Mouse (Mus musculus) forelimb bud, embryonic 11.5 days (tissue): ENCODE data around the gene Adgrl2.

Experiments used
- DNase-seq: peaks from one replicate; pipeline ENCODE4 v3.0.0-alpha.2; 2012; ENCODE audit warnings: low read depth, low spot score

Adgrl2 gene

DNA sequence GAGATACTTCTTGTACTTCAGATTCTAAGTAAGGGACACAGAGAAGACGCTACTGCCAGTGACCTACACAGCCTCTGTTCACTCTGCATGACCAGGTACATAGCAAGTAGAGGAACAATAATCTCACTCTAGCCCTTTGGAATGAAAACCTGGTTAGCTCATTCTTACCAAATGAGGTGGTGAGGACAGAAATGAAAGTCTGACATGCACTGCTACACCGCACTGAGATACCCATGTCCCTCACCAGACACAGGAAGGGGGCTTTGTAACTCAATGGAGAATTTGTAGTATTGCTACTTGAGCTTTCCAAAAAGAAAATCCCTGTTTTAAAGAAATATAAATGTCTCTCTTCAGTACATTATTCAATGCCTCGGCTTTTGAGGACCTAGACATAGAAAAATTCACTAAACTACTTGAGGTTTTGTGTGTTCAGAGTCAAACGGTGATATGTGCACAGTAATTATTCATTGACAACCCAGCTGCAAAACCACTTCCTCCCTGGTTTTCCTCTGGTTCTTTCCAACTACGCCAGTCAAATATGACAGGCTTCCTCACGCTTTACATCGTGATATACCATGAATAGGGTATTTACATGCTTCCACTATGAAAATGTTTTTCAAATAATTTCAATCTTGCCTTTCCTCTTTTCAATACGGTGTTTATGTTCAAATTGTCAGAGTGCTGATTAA, 104.2 kb downstream of the Adgrl2 start:
- no peak for DNase-seq

DNA sequence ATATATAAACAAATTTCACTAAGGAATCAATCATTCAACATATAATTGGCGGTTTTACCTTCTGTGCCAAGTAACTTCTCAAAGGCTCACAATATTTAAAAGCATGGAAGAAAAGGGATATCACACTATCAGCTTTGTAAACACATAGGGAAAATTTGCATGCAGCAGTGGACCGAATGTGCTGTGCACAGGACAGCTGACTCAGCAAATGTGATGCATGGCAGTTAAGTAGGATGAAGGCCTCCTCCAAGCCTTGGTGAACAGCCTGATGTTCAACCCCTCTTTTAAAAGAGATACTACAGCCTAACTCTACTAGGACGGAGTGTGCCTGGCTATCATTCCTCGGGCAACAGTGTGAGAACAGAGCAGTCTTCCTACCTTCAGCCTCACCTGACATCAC, 105.2 kb downstream of the Adgrl2 start:
- no peak for DNase-seq

DNA sequence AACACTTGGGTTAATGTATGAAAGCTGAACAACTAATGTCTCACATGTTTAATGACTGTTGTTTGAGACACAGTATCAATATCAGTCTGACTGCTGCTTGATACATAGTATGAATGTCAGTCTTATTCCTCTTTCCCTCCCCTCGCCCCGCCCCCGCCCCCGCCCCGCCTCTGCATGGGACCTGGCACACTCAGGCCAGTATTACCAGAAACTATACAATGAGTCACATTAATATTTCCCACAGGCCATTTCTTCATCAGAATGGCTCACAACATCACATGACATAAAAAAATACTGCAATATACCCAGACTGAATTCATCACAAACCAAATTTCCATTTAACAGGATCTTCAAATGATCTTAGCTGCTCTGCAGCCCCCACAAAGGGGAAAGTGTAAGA, 108.9 kb downstream of the Adgrl2 start:
- DNase-seq, result no peak

DNA sequence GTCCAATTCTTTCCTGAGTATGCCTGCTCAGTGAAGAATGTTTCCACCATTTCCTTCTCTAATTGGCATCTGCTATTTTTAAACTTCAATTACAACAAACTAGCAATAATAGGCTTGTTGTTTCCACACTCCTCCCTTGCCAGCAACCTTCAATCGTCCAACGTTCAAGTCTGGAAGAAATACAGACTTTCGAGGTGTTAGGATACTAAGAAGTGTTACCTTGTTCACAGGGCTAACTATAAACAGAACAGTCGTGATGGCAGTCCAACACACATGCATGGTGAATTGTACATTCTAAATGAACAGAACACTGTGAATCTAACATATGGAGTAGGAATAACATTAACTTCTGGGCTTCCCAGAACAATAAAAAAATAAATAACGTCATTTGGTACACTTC, 117.8 kb downstream of the Adgrl2 start:
- DNase-seq, result no peak

DNA sequence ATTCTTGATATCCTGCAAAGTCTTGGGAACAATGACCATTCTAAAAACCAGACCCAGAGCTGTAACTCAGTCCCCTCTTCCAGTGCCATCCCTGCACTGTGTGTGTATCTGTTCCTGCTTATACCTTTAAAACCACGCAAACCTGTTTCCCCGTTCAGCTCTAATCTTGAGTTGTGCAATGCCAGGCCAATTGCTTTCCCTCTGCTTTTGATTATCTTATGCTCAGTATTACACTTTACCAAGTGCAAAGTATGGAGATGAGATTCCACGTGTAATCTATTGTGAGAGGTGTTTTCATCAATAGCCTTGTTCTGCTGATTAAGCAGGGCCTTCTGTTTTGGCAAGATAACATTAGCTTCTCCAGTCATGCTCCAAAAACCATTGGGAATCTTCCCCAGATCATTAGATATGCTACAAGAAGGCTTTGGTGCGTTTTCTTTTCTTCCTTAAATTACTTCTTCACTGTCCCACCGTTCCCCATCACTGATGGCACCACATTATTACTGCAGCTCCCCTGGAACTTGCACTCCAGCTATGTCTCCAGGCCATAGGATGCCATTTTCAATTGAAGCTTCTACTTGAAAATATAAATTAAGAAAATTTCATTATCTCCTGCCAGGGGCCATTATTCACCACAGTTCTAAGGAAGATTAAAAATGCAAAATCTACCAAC, 118.4 kb downstream of the Adgrl2 start:
- no peak for DNase-seq

DNA sequence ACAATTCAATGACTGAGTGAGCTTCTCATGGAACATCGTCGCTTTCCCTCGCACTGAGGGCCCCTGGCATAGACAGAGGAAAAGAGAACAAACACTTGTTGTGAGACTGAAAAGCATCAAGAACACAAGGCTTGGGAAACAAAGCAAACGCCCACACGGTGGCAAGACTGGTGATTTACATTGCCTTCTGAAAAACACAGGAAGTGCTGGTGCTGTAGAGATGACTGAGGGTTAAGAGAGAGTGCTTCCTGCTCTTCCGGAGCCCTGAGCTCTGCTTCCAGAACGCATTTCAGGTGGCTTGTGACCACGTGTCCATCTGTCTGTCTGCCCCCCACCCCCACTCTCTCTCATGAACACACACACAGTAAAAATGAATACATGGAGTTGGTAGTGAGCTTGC, 122.7 kb downstream of the Adgrl2 start:
- DNase-seq, result no peak

DNA sequence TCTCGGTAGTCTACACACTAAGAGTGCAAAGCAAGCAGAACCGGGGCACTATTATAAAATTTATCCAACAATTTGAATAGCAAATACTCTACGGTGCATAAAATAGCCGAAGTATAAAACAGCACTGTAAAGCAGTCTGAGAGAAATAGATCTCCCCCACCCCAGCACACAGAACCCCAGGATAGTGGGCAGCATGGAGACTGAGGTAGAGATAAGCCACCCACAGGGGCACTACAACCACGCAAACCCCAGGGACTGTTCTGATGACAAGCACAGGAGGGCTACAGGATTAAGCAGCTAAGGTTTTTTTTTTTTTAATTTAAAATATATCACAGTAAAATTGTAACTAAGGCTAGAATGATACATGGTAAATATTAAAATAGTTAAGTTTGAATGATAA, 123.7 kb downstream of the Adgrl2 start:
- no peak for DNase-seq

DNA sequence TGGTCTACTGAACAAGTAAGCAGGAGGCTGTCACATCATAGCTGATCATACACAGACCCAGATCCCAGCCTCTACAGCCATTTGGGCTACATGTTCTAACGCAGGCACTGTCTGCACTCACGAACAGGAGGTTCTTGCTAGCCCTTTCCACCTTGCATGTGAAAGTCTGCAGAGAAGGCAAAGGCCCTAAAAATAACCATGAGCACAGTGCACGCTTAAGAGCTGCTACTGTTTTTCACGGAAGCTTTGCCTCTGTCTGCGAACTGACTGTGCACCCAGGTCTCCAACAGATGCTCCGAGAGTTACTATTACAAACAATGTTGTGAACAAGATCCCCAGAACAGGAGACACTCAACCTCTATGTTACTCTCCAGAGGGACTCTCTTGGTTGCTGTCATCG, 124.3 kb downstream of the Adgrl2 start:
- no peak for DNase-seq

DNA sequence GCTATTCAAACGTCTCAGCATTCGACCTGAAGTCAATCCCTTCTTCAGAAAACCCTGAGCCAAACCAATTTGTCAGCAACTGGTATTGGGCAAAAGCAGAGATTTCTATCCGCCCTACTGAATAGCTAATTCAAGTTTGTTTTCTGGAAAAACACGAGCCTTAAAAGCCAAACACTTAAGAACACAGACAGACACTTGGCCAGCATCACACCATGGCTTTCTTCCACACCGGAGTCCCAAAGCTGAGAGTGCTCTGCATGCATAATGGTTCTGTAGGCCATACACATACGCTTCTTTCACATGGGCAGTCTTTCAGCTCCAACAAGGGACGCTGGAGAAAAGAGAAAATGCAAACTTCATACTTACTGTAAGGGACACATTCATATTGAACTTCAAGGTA, 125.1 kb downstream of the Adgrl2 start:
- DNase-seq, result no peak

DNA sequence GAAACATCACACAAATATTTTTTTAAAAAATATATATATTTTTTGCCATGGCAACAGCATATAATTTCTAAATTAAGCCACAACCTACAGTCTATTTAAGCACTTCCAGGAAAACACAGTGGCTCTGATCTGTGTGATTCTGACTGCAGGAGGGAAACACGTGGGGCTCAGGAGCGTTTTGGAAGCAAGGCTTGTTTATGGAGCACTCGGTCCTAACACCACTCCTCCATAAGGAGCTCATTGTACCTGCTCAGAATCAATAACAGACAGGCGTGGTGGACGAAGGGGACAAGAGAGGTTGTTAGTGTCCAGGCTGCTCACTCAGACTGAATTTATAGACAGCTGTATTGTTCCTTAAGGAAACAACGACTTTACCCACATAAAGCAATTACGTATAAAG, 128.5 kb downstream of the Adgrl2 start:
- DNase-seq, result no peak

DNA sequence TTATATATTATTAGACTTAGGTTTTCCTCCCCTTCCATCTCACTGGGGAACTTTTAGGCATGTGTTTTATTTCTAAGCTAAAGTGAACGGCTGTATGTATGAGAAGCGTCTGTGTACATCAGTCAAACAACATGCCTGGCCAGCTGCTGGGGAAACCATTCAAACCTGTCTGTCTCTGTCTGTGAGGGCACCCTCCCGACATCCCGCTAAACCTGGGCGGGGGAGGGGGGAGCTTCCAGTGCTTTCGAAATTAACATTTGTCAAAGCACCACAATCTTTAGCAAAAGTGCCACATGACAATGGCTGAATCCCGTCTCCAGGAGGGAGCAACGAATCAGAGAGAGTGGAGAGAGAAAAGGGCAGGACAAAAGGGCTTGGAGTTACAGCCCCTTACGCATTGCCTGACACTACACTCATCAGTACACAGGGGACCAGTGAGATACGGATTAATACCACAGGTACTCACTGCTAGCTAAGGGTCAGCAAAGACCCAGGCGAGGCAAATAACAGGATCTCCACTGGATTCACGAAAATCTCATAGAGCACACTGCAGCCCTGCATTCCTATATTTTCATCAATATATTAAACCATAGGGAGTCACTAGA, 135.9 kb downstream of the Adgrl2 start:
- DNase-seq, result no peak

DNA sequence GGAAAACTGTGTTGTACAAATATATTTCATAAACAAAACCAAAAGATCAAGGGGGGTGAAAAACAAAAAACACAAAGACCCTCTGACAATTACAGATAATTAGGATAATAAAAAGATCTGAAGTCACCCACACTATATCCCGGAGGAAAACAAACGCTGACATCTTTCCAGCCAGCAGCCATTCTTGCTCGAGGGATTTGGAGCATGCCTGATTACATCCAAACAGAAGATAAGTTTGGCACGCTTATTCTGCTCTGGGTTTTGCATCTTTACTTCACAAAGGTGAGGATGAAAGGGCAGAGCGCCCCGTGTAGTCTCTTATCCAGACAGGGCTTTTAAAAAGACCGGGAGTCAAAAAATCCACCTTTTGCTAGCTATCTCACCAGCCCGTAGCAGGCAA, 137.0 kb downstream of the Adgrl2 start:
- DNase-seq, result no peak

DNA sequence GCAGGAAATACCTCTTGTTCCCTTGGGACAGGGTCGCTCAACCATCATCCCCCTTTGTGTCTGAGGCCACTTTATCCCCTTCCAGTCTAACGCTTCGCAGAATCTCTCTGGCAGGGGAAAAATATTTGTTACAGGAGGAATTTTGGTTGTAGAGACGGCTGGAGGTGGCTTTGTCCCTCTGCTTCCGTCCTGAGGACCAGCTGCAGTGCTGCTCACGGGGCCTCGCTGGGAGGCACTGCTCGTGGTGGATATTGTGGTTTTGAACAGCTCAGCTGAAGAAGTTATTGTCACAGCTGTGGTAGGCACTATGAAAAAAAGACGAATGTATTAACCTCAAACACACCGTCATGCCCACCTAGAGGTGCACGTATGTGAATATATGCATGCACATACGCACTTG, 137.8 kb downstream of the Adgrl2 start:
- DNase-seq, result no peak

DNA sequence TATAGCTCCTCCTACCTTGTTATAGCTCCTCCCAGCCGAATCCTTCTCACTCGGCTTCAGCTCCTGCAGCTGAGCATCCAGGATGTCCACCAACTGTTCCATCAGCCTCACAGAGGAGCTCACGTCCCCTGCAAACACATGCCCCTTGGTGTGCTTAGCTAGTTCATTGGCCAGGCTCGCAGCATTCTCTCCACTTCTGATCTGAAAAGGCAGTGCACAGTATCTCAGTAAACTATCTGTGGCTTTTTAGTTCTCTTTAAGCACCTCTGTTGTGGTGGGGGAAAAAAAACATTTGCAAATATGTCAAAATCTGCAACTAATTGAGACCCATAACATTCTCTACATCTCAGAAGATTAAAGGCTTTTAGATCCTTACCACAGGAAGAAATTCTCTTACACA, 139.5 kb downstream of the Adgrl2 start:
- no peak for DNase-seq

DNA sequence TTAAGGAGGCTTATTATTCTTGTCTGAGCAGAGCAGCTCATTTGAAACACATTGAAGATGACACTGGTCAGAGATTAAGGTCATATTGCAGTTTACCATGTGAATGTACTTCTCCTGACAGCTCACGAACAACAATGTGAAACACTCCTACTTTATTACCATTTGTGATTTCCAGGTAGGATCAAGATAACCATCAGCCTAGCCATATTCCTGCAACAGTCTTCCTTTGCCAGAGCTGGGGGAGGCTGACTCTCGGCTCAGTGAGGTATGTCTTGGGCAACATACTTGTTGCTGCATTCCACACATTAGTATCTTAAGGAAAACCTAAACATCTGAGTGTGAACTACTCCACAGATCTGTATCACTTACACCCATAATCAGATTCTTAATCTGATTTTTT, 142.0 kb downstream of the Adgrl2 start:
- no peak for DNase-seq

DNA sequence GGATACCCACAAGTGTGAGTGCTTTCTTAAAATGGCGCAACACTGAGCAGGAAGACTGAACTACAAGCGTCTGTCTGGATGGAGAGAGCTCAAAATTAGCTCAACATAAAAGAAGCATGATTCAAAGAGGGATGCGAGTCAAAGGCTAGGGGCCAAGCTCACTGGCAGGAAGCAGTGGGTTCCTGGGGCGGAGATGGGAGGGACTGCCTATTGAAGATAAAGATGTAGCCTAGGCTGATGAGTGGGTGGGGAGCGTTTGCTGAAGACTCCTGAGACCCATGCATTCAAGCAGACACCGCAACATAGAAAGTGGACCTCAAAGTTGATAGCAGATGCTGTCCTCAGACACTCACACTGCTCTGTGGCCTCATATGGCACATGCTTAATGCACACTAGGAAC, 146.2 kb downstream of the Adgrl2 start:
- DNase-seq, result no peak

DNA sequence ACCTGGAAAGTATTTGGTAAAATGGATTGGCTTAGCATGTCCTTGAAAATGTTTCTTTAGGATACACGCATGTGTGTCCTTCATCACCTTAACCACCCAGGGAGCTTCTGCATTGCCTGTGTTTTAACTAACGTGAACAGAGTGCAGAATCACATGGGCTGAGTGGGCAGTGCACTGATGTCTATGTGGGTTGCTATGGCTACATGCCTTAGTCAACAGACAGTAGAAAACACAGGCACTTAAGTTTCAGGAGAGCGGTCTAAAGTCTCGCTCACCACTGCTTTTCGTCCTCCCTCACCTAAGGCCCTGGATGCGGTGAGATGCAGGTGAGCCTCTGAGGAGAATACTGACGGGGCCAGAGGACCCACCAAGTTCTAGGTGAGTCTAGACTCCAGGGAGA, 147.8 kb downstream of the Adgrl2 start:
- DNase-seq, result no peak

DNA sequence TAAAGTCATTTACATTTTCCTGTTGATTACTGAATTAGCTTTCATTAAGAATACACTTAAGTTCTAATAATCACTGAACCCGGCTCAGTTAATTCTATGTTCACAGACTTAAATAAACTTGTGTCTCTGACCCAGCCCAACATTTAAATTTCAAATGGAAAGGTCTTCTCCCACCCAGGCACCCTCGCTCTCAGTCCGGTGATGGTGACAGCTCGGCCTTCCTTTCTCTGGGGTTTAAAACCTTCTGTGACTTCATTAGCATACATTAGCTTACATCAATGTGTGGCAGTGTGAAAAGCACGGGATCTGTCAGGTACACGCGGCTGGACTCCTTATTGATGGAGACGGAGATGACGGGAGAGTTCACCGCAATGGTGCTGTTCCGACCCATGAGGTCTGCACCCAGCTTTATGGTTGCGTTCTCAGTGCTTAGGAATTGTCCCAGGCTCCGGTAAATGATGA, 151.5 kb downstream of the Adgrl2 start:
- no peak for DNase-seq

DNA sequence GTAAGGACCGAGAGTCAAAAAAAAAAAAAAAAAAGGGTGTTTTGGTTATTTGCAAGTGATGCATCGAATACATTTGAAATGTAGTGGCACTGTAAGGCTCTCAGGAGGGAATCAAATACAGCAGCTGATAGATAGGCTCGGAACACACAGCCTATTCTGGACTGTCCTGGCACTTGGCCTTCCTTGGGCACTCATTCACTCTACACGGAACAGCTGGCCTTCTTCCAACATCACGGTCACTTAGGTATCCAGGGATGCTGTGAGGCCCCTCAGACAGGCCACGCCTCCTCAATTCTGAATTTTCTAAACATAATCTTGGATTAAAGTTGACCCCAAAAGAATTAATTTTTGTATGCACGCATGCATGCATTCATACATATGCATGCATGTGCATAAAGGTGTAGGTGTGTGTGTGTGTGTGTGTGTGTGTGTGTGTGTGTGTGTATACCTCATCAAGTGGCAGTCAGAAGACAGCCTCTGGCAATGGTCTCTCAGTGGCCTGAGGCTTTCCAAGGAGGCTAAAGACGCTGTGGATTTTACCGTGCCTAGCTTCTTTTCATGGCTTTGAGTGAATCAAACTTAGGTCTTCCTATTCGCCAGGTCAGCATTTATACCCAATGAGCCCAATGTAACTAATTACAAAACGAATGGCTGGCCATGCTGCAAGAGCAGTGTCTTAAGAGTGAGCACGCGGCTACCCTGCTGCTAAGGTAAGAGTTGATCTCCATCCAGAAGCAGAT, 152.1 kb downstream of the Adgrl2 start:
- DNase-seq, result no peak

DNA sequence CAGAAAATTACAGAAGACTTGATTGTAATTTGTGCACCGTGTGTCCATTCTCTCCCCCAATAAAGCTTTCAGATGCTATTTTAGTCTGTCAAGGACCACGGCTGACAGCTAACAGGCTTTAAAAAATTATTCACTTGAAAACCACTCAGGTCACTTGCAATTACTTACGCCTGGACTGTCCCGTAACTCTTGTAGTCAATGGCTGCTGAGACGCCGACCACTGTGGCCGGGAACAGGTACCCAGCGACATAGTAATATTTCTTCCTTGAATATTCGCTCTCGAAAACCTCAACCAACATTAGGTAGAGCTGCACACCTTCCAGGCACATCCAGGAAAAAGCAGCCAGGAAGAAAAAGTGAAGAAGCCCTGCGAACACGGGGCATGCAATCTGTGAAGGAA, 155.2 kb downstream of the Adgrl2 start:
- no peak for DNase-seq

DNA sequence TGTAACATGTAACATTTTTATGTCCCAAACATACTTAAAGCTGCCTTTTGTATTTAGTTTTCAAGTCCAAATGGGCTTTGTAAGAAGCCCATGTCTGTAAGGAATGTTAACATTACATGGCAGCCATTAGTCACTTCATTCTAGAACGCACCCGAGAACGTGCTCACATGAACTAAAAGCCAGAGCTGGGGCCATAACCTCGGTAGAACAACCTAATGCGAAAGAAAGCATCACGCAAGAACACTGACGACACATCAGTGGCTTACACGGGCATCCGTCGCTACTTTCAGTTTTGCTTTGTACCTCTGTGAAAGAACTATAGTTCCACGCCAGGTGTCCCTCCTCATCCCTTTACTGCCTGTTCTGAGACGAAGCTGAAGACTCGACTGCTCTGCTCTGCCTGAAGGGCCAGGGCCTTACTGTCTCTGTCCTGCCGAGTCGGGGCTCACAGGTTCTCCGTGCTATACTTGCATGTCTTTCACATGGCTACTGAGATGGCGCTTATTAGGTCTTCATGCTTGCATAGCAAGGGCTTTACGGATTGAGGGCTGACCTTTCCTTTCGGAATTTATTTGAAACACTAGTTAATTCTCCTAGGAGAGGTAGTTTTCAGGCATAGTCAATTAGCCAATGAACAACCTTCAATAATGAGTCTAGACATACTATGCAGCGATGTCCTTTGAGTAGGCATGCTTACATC, 157.1 kb downstream of the Adgrl2 start:
- no peak for DNase-seq

DNA sequence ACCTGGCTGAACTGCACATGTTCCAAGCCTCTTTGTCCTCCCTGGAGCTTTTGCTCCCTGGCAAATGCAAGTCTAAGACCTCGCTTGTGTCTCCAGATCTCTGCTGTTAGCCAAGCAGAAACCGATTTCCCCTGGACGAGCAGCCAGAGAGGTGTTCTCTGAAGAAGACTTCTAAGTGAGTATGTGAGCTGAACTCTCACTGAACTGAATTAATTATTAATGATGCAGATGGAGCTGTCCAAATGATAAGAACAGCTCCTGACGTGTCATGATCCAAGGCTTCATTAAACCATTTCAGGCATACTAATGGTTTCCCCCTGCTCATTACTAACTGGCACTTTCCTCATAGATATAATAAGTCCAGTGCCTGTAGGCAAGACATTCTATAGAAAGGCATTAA, 158.4 kb downstream of the Adgrl2 start:
- no peak for DNase-seq
